Mouse (Mus musculus) megakaryocyte, adult 5-6 weeks (primary cell): ENCODE measurements around the gene Arrdc1. TPM values are rescaled to one million over a fixed set of nuclear protein-coding genes. Genes with fewer than 3 reads are reported as not detected.

ENCODE experiments used
- ATAC-seq: 2 replicates; pipeline ENCODE4 v1.8.0; 2016; ENCODE audit warnings: mild to moderate bottlenecking, inconsistent platforms; ENCODE audit not compliant: poor library complexity, severe bottlenecking
- total RNA-seq, 2 experiments: library from RNA; stranded (forward) in 1 of 2; stranded (reverse) in 1 of 2; fragments of 153-499, 151-499 nt in 1 of 2; fragments of 221-1000, 200-1000 nt in 1 of 2; gene quantifications; 2 replicates each; pipeline versions ENCODE4 v1.2.3 to v1.2.4; 2015 to 2017

The Arrdc1 gene
- total RNA-seq, 2 experiments from 2014 or later, result 47.2 to 106 TPM

GRCm38 (mm10) chr2:24926345-24926964, 8.6 kb downstream of the Arrdc1 start:
- no peak for ATAC-seq

DNA sequence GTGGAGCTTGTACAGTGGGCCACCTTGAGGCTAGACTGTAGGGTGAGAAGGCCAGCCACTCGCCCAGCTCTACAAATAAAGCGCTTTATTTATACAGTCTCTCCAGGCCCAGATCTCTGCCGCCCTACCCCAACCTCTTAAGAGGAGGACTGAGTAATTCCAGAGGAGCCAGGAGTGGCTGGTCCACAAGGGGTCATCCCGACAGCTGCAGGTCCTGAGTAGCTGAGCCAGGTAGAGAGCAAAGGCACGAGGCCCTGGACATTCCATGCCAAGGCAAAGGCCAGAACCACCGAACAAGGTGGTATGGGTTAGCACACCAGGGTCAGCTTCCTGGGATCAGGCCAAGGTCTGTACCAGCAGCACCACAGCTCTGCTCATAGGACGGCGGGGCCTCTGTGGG, 9.8 kb downstream of the Arrdc1 start:
- no peak for ATAC-seq

DNA sequence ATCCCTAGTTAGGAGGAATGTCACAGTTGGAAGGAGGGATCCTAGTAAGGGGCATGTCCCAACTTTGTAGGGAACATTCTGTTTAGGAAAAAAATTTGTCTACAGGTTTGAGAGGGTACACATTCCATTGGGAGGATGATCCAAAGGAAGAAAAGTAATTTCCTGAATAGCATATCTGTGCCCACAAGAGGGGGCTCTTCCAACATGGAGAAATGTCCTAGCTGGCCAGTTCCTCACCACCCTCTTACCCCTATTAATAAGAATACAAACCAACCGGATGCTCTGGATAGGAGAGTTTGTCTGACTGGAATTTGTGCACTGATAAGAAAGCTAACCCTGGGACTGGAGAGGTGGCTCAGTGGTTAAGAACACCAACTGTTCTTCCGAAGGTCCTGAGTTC, 11.5 kb downstream of the Arrdc1 start:
- ATAC-seq, result no peak

GRCm38 (mm10) chr2:24919839-24920175, 15.2 kb downstream of the Arrdc1 start:
- peak; percentile 43 for ATAC-seq

GRCm38 (mm10) chr2:24918930-24919838, 15.9 kb downstream of the Arrdc1 start, which contains the start of gene Ehmt1:
TSS of gene Ehmt1 (minus strand) at chr2:24919614.
- peak; percentile 96 for ATAC-seq

GRCm38 (mm10) chr2:24914762-24915161, 20.3 kb downstream of the Arrdc1 start:
- no peak for ATAC-seq

DNA sequence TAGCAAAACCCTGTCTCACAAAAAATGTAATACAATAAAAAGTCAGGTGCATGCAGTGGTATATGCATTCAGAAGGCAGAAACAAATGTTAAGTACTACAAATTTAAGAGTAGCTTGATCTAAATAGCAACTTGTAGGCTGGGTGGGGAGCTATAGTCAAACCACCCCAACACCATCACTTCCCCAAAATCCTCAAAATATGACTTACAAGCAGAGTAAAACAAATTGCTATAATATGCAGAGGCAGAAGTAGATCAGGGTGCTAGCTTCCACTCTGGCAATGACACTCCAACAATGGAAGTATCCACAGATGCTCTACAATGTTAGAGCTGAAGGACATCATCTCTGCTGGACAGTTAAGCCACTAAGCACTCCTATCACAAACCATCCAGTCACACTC, 22.5 kb downstream of the Arrdc1 start:
- ATAC-seq, result no peak

- ATAC-seq, result no peak
Observed at GRCm38 (mm10) chr2:24912189-24912588, 22.9 kb downstream of the Arrdc1 start.

DNA sequence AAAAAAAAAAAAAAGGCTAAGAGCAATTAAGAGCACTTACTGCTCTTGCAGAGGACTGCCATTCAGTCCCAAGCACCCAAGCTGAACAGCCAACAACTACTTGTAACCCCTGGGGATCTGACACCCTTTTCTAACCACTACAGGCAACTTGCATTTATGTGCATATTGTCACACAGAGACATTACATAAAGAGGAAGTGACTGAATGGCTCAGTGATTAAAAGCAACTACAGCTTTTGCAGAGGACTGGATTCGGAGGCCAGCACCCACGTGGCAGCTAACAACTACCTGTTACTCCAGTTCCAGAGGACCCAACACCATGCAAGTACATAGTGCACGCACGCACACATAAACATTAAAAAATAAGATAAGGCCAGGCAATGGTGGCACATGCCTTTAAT, 24.6 kb downstream of the Arrdc1 start:
- peak; percentile 63 for ATAC-seq

- ATAC-seq, result no peak
Observed at GRCm38 (mm10) chr2:24905653-24906155, 29.3 kb downstream of the Arrdc1 start.

DNA sequence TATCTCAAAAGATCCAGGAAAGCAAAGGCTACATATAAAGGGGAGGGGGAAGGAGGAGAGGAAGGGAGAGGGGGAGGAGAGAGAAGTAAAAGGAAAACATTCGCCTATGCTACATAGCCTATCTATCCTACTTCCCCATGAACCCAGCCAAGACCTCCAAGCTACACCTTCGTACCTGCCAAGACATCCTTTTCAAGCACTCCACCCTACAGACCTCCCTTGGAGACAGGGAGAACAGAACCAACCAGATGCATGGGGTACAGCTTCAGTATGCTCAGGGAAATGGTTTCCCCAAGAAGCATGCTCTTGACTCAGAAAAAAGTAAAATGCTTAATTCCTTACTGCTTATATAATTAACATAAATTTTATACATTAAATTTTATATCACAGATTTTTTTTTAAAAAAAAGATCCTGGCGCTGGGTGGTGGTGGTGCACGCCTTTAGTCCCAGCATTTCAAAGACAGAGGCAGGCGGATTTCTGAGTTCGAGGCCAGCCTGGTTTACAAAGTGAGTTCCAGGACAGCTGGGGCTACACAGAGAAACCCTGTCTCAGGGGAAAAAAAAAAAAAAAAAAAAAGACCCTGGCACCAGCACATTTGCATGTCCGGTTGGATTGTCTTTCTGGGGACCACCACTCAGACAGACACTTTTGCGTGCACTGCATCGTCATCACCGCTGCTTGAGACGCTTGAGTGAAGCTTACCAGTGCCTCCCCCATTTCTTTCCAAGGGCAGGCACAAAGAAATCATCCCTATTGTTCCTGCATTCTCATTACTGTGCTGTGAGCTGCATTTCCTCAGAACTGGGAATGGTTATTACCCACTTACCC, 30.0 kb downstream of the Arrdc1 start:
- no peak for ATAC-seq

DNA sequence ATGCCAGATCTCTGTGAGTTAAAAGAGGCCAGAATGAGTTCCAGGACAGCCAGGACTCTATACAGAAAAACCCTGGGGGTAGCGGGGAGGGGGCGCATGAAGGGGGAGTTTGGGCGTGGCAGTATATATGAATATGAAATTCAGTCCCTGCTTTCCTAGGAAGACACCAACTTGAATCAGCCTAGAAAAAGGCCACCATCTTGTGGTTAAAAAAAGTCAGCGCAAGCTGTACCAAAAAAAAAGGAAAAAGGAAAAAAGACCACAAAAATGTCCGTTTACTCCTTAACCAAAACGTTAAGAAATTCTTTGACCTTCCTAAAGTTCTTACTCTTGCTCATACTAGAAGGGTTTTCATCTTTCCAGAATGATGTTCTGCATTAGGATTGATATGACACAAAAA, 32.1 kb downstream of the Arrdc1 start:
- no peak for ATAC-seq

- no peak for ATAC-seq
Observed at GRCm38 (mm10) chr2:24901055-24901454, 34.0 kb downstream of the Arrdc1 start.

GRCm38 (mm10) chr2:24899292-24899691, 35.8 kb downstream of the Arrdc1 start:
- no peak for ATAC-seq

GRCm38 (mm10) chr2:24896761-24897160, 38.3 kb downstream of the Arrdc1 start:
- no peak for ATAC-seq

DNA sequence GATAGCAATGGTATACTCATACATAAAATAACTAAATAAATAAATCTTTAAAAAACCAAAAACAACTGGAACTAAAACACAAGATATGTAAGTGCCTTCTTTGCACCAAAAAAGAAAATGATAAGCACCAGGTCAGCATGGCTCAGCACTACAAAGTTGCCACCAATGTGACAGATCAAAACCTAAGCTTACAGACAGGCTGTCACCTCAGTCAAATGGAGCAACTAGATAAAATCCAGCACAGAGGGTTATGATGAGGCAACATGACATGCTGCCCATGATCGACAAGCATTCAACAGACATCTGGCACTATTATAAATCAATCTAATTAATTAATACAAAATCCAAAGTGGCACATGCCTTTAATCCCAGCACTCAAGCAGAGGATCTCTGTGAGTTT, 40.8 kb downstream of the Arrdc1 start:
- ATAC-seq, result no peak

GRCm38 (mm10) chr2:24892318-24892717, 42.7 kb downstream of the Arrdc1 start:
- no peak for ATAC-seq

DNA sequence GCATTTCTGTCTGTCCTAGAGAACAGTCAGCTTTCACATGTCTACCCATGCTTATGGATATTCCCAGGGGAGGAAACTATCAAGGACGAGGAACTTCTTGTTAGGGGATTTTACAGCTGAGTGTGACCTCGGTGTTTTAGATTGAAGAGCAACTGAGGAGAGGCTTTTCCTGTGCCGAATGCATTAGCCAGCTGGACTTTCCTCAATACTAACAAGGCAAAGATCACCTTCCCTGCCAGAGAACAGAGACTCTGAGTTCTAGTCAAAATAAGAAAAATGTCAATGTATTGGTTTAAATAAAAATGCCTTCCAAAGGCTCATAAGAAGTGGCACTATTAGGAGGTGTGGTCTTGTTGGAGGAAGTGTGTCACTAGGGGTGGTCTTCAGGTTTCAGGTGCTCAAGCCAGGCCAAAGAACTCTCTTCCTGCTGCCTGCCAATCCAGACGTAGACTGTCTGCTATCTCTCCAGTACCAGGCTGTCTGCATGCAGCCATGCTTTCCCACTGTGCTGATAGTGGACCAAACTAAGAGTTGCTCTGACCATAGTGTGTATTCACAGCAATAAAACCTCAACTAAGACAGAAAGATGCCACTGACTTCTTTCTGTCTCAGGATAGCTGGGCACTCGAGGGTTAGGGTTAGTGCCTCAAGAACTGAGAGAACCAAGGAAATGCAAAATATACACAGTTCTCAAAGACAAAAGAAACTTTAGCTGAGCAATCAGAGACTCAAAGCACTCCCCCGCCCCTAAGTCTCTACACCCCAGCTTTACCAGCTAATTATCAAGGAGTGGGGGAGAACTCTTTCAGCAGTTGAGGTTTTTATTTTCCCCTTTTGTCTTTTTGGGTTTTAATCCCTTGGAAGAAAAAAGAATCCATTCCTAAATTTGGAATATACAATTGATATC, 44.3 kb downstream of the Arrdc1 start:
- no peak for ATAC-seq

DNA sequence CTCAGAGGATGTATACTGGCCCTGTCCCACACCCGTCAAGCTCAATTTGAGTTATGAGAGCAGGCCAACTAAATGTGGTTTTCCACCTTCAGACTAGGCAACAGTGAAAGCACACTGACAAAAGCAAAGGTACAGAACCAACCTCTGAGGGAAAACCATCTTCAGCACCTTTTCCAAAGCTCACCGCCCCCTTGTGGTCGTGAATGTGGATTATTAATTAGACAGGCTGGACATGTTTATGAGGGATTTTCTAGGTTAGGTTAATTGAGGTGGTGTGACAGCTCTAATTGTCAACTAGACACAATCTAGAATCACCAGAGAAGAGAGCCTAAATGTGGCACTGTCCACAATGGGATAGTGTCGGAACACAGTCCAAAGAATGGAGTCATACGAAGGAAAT, 46.2 kb downstream of the Arrdc1 start:
- no peak for ATAC-seq

DNA sequence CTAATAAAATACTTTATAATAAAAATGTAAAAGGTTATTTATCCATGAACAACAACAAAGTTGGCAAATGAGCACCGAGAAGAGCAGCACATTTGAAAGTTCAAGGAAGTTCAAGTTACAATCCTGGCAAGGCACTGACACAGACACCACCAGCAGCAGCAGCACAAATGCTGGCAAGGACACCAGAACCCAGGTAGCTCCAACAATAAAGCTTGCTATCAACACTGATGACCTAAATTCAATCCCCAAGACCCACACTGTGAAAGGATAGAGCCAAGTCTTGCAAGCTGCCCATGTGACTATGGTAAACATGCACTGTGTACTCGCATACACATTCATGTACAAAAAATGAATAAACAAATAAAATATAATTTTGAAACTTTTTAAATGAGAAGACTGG, 54.4 kb downstream of the Arrdc1 start:
- no peak for ATAC-seq
